Mouse (Mus musculus): ENCODE results near the gene Trim2. TPM values are rescaled to one million over a fixed set of nuclear protein-coding genes. Genes with fewer than 3 reads are reported as not detected.

The Trim2 gene
- total RNA-seq, 2 experiments from 2014 or later = 329 to 334 TPM

DNA sequence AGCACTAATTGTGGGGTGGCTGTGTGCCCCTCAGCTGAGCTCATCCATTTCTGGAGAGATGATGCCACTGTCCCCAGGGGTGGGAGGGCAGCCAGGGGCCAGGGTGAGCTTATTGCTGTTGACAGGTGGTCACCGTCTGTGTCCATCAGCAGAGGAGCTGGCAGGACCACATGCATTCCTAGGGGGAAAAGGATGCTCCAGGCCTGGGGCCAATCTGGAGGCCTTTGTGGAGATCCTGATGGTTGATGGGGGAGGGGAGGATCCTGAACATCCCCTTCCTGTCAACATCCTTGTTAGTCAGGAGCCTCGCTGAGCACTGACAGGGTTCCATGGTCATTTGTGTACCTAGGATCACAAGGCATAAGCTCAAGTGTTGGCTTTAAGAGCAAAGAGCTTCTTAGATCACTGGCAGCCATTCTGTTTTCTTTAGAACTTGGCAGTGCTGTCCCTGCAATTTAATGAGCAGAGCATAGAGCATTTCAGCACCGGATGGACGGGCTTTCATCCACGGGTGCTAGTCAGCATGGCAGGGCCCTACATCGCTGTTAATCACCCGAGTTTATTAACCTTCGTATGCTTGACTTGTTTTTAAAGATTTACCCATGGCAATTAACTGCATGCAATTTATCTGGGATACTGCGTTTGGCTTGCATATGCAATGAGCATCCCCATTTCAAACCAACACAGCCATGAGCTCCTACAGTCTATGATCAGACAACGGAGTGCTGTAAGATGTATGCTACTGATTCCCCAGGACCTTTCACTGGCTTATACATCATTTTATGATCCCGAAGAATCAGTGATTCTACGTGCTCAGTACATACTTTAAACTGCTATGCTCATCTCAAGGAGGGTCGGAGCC, 105.9 kb downstream of the Trim2 start:
- DNase-seq (ENCODE audit: low spot score in 2 of 2) = peak; percentile 55 to 62

DNA sequence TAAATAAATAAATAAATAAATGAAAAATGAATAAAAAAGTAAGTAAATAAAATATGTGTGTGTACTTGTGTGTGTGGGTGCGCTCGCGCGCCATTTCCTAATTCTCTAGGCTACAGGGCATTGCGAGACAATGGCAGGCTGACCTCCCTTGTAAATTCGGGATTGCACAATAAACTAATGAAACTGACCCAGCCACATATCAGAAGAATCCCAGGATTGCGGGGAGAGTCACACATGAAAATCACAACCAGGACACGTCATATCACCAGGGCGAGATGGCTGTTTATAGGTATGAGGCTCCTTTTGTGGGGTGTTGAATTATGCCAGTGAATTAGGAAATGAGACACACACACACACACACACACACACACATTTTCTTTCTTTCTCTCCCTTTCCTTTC, 107.2 kb downstream of the Trim2 start:
- DNase-seq (ENCODE audit: low spot score in 2 of 2) = no peak

DNA sequence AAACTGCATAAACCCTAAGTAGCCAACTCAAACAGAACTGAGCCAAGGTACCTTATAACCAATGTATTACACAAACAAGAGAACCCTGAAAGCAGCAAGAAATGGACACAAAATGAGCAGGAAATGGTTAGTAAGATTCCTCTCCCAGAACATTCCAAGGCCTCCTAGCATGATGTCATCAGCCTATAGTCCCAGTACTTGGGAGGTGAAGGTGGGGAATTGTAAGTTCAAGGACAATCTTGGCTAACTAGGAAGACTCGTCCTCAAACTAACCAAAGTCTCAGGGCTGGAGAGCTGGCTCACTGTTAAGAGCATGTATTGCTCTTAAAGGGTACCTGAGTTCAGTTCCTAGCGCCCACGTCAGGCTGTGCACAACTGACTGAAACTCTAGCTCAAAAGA, 108.4 kb downstream of the Trim2 start:
- no peak for DNase-seq (ENCODE audit: low spot score in 2 of 2)

DNA sequence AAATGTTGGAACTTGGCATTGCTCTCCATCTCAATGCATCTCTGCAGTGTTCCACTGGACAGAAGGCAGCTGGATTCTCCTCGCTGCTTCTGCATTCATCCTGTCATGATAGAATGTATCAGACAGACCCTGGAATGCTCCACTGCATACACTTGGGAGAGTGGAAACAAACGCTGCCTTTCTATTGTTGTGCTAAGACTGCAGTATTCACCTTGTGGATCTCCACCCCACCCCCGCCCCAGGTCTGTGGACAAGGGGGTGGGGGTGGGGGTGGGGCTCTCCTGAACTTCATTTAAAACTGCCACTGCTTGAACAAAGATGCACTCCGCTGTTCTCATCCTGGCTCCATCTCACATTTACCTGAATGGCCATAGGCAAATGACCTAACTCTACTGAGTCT, 112.8 kb downstream of the Trim2 start:
- DNase-seq (ENCODE audit: low spot score in 2 of 2) = no peak

- no peak for DNase-seq (ENCODE audit: low spot score in 2 of 2)
Observed at GRCm38 (mm10) chr3:84191141-84191881, 115.4 kb downstream of the Trim2 start.

GRCm38 (mm10) chr3:84190513-84191061, 116.1 kb downstream of the Trim2 start:
- no peak for DNase-seq (ENCODE audit: low spot score in 2 of 2)

- DNase-seq (ENCODE audit: low spot score in 2 of 2) = no peak
Observed at GRCm38 (mm10) chr3:84189629-84190173, 117.0 kb downstream of the Trim2 start.

DNA sequence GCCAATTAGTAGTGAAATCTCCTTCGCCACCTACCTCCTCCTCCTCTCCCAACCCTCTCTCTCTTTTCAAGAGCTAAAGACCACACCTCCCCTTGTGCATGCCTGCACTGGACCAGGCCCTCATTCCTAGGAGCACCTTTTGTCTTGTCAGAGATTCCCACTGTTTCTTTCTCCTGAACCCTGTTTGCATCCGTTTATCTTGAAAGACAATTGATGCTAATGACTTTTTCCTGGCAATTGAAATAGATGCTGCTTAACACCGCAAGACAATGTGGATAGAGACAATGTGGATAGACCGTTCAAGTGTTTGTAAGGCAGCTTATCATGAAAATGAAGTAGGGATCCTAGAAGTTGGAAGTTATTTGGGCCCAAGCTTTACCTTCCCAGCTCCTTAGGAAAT, 125.0 kb downstream of the Trim2 start:
- no peak for DNase-seq (ENCODE audit: low spot score in 2 of 2)

GRCm38 (mm10) chr3:84181102-84181501, 125.6 kb downstream of the Trim2 start:
- DNase-seq (ENCODE audit: low spot score in 2 of 2) = no peak

DNA sequence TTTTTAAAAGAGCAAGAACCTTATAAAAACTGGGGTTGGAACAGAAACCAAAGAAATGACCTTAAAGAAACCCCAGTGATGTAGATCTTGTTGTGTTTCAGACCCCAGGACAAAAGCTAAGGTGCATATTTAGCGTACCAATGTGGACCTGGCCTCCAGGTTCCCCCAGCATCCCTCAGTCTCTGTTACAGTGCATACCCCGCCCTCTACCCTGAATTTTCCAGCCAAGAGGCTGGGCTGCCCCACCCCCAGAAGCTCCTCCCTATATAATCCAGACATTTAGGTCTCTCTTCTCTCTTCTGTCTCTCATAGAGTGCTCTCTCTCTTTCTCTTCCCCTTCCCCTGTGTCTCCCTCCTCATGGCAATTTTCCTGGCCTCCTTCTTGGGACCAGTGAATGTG, 126.4 kb downstream of the Trim2 start:
- DNase-seq (ENCODE audit: low spot score in 2 of 2) = no peak

DNA sequence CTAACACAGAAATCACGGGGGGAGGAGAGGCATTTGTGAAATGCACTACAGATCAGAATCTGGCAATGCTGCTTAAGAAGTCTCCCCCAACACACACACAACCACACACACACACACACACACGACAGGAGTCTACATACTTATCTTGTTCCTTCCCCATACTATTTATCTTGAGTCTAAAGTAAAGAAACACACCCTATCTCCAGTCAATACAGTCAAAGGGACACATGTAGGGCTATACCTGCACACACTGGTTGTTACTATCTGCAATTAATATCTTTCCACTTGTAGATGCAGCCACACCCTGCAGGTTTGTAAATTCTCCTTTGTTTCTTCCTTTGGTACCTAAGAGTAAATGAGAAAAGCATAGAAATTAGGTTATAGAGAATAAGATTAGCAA, 128.8 kb downstream of the Trim2 start:
- DNase-seq (ENCODE audit: low spot score in 2 of 2) = no peak

DNA sequence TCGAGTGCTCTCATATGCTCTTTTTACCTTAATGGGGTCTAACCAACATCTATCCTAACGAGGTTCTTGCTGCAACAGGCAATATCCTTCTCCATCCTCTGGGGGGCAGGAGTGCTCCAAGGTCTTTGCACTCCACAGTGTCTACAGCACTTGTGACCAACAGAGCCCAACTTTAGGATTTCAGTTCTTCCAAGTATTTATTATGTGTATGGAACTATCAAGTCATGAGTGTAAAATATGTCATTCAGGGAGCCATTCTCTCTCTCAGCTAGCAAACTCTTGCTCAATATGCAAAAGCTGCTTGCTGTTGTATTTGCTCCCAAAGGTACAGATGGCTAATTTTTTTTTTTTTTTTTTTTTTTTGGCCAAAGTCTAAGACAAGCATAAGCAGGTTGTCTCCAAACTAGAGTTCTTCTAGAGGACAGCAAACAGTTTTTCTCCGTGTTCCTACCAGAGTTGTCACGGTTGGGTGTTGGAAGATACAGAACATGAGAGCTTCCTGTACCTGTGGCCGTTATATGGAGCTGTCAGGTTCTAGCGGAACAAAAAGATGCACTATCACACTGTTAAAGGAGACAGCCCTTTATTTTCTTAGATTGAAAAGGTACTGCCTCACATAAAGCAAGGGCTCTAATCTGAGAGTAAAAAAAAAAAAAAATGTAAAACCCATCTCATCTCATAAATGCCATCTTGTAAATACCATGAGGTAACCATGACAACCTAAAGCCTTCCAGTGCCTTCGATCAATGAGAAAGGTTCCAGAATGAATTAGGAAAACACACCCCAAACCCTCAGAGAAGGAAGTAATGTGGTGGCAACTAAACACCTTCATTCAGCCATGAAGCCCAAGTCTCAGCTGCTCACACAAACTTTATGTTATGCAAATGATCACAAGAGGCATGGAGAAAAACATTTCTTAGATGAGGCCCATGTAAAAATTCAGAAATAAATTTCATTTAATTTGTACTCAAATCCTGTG, 131.1 kb downstream of the Trim2 start:
- DNase-seq (ENCODE audit: low spot score in 2 of 2) = peak; percentile 72 to 84

- DNase-seq (ENCODE audit: low spot score in 2 of 2) = no peak
Observed at GRCm38 (mm10) chr3:84173581-84174154, 133.0 kb downstream of the Trim2 start, which contains the start of gene Gm6525. Gene Gm6525, plus strand, starts transcription at chr3:84174104.

DNA sequence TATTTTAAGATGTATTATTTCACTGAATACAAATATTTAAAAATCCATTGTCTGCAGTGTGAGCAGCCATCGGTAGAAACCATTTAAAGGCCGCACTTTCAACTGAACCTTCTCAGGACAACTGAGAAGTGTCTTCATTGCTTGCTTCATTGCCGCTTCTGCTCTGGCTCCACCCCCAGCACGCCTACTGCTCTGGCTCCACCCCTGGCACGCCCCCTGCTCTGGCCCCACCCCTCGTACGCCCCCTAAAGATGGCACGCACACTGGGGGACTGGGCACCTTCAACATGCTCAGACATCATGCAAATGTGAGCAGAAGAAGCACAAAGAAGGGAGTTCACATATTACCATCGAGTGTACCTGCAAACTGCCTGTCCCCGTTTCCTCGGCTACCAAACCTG, 134.3 kb downstream of the Trim2 start:
- no peak for DNase-seq (ENCODE audit: low spot score in 2 of 2)

DNA sequence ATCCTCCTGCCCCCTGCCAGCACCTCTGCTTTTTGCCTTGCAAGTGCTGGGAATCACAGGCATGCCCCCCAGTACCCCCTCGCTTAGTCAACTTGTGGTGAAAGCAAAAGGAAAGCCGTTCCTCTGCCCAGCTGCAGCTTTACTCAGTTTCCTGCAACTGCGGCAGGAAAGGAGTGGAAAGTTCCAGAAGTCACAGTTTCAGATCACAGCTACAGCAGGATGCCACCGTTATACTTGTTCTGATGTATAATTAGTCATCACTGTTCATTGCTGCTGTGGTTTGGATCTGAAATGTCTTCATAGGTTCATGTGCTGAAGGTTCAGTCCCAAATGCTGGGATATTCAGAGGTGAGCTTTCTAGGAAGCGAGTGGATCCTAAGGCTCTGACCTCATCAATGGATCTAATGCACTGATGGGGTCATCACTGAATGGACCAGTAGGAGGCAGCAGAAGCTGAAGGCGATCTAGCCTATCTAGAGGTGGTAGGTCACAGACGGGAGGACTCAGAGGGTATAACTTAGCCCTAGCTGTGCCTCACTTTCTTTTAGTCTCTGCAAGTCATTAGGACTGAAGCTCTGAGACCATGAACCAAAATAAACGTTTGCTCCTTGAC, 137.2 kb downstream of the Trim2 start:
- DNase-seq (ENCODE audit: low spot score in 2 of 2) = no peak

DNA sequence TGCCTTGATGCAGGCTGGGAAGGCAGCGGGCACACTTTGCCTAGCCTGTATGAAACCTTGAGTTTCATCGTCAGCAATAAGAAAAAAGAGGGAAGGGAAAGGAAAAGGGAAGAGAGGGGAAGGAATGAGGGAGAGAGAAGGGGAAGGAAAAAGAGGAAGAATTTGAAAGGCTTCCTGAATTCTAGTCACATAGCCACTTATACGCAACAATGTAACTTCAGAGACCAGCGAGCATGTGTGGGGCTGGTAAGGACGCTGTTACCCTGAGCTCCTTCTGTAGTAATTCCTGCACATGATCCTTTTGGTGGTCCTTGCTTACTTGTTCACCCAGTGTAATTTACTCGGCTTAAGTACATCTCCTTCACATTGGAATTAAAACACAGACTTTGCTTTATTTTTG, 137.7 kb downstream of the Trim2 start:
- DNase-seq (ENCODE audit: low spot score in 2 of 2) = no peak

DNA sequence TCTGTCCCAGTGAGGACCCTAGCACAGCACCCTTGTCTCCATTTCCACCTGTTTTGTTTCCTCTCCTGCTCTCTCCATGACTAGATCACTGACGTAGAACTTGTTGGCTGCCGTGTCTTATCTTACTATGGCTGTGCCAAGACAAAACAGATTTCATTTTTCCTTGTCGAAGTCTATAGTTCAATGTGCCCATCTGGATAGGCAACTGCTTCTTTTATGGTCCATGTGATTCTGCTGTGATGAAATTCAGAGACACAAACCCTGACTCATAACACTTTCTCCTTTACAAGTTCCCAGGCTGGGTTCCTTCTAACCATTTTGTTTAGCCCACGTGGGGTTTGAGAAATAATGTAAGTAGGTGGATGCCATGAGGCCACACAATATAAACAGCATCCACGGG, 140.6 kb downstream of the Trim2 start:
- peak in 1 of 2 experiments; percentile 20 for DNase-seq (ENCODE audit: low spot score in 2 of 2)

- DNase-seq (ENCODE audit: low spot score in 2 of 2) = no peak
Observed at GRCm38 (mm10) chr3:84165391-84165790, 141.3 kb downstream of the Trim2 start.

- DNase-seq (ENCODE audit: low spot score in 2 of 2) = no peak
Observed at GRCm38 (mm10) chr3:84157559-84158350, 148.9 kb downstream of the Trim2 start.

Data from layer of hippocampus, postnatal 14 days (tissue).